Mouse (Mus musculus) ovary, postnatal 10 days (tissue): Measurements from ENCODE around the gene Prkaca.

Experiments used
- DNase-seq: peaks from one replicate; pipeline ENCODE4 v3.0.0; 2022; ENCODE audit warnings: low spot score

Gene Prkaca

GRCm38 (mm10) chr8:84038015-84038414, 65.2 kb downstream of the Prkaca start:
- DNase-seq = no peak

- peak; percentile 60 for DNase-seq
Observed at GRCm38 (mm10) chr8:84039050-84039449, 66.3 kb downstream of the Prkaca start.

- DNase-seq = peak; percentile 42
Observed at GRCm38 (mm10) chr8:84042066-84042947, 69.5 kb downstream of the Prkaca start, which contains the start of gene Il27ra. Gene Il27ra (minus strand): TSS chr8:84042589.

GRCm38 (mm10) chr8:84042948-84043342, 70.2 kb downstream of the Prkaca start:
- no peak for DNase-seq

GRCm38 (mm10) chr8:84044103-84044502, 71.3 kb downstream of the Prkaca start:
- DNase-seq = no peak

- no peak for DNase-seq
Observed at GRCm38 (mm10) chr8:84044900-84045299, 72.1 kb downstream of the Prkaca start, which contains the start of gene Rln3. Gene Rln3 (minus strand): TSS chr8:84045000.
